Mouse (Mus musculus) kidney, embryonic 14.5 days (tissue): ENCODE data around the gene Grin2b. TPM values are rescaled to one million over a fixed set of nuclear protein-coding genes. Genes with fewer than 3 reads are reported as not detected.

Experiments used
- ATAC-seq: fragments of 200-750 bp; cut with Nextera tagmentation; 2 replicates; pipeline ENCODE4 v1.8.0; 2017; ENCODE audit warnings: moderate number of reproducible peaks, mild to moderate bottlenecking, moderate TSS enrichment, moderate library complexity; ENCODE audit not compliant: low FRiP score, low TSS enrichment
- H3K27ac ChIP-seq: fragments of 300-500 bp; sonication (generic); 2 replicates; pipeline ENCODE4 v1.5.1; 2014; ENCODE audit warnings: low read depth, mild to moderate bottlenecking, low read length, moderate library complexity, mixed read lengths
- H3K27me3 ChIP-seq: fragments of 300-500 bp; sonication (generic); 2 replicates; pipeline ENCODE4 v1.6.1; 2014; ENCODE audit warnings: mild to moderate bottlenecking, low read length; ENCODE audit not compliant: control insufficient read depth, insufficient read depth
- H3K36me3 ChIP-seq: fragments of 300-500 bp; sonication (generic); 2 replicates; pipeline ENCODE4 v1.6.1; 2014; ENCODE audit warnings: low read length, mixed read lengths; ENCODE audit not compliant: control insufficient read depth, insufficient read depth
- H3K4me1 ChIP-seq: fragments of 300-500 bp; sonication (generic); 2 replicates; pipeline ENCODE4 v1.6.1; 2014; ENCODE audit warnings: low read length, mixed read lengths; ENCODE audit not compliant: control insufficient read depth, insufficient read depth
- H3K4me2 ChIP-seq: fragments of 300-500 bp; sonication (generic); replicated peaks from 2 replicates; pipeline ENCODE4 v1.6.1; 2014; ENCODE audit warnings: low read depth, mild to moderate bottlenecking, low read length
- H3K4me3 ChIP-seq: fragments of 300-500 bp; sonication (generic); 2 replicates; pipeline ENCODE4 v1.5.1; 2014; ENCODE audit warnings: mild to moderate bottlenecking, low read length
- H3K9ac ChIP-seq: fragments of 300-500 bp; sonication (generic); 2 replicates; pipeline ENCODE4 v1.6.1; 2014; ENCODE audit warnings: low read depth, mild to moderate bottlenecking, low read length, moderate library complexity
- H3K9me3 ChIP-seq: fragments of 300-500 bp; sonication (generic); 2 replicates; pipeline ENCODE4 v1.6.1; 2016; ENCODE audit warnings: low read length; ENCODE audit not compliant: control insufficient read depth
- WGBS: fragments of 180-500 bp; shearing (Covaris S2); extraction: QIAGEN DNeasy Blood & Tissue Kit; methylation state at CpG from one replicate; pipeline ENCODE4 v1.1.7; 2014; 5-methylcytosine and 5-hydroxymethylcytosine counted together
- polyA plus RNA-seq: library from polyadenylated mRNA; unstranded; fragments of >200 nt; fragmentation: Nextera tagmentation; extraction: Ambion mirVana; gene quantifications from 2 replicates; pipeline ENCODE4 v1.2.1, GENCODE M21; 2014

Grin2b gene
- polyA plus RNA-seq, 1 experiment from 2014 or later = 0.05 TPM

DNA sequence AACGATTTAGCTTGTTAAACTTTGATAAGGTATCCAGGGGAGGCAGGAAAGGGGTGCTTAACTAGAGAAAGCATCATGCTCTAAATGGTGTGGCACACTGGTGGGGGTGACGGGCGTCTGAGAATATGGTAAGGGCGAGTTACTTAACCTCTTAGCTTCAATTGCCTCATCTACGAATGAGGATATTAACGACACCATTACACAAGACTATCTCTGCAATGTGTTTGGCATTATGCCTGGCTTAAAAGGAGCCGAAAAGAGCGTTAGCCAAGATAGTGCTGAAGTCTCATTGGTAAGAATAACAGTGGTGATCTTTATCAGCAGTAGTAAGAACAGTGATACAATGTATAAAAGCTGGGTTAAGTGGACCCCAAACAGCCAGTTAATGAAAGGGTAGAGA lies 405.7 kb downstream of the Grin2b start:
- Histone ChIP-seq H3K9ac (no peak overlapping the region), H3K36me3 (no peaks in the 10 kb centered on the region), H3K4me3 (no peak overlapping the region), H3K27ac (no peak overlapping the region), H3K9me3 (no peaks in the 10 kb centered on the region), H3K4me1 (no peaks in the 10 kb centered on the region), H3K27me3 (no peaks in the 10 kb centered on the region), H3K4me2 (no peak overlapping the region)
- ATAC-seq = no peak
- 84% methylated on average over 8 of the region's 8 CpGs for WGBS

DNA sequence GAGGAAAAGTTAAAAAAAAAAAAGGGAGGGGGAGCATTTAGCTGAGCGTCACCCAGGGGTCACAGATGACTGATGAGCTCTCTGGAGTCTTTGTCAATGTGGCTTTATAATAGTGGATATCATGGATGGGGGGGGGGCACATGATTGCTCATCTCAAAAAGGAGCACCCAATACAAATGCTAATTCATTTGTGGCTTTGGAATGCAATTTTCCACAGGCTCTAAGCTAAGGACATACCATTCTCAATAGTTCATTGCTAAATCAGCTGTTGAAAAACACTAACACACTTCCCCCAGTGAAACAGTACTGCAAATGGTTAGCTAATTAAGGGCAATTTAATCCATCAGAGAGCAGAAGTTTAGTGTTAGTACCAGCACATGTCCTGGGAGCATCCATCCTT lies 414.6 kb downstream of the Grin2b start:
- H3K27ac ChIP-seq = no peak overlapping the region
- no peaks in the 10 kb centered on the region for H3K9me3 ChIP-seq
- H3K4me1 ChIP-seq = no peaks in the 10 kb centered on the region
- H3K36me3 ChIP-seq = no peaks in the 10 kb centered on the region
- H3K4me3 ChIP-seq = no peak overlapping the region
- ATAC-seq = no peak
- no peak overlapping the region for H3K9ac ChIP-seq
- no peaks in the 10 kb centered on the region for H3K27me3 ChIP-seq
- 65% methylated on average over 1 of the region's 1 CpGs for WGBS
- no peak overlapping the region for H3K4me2 ChIP-seq

DNA sequence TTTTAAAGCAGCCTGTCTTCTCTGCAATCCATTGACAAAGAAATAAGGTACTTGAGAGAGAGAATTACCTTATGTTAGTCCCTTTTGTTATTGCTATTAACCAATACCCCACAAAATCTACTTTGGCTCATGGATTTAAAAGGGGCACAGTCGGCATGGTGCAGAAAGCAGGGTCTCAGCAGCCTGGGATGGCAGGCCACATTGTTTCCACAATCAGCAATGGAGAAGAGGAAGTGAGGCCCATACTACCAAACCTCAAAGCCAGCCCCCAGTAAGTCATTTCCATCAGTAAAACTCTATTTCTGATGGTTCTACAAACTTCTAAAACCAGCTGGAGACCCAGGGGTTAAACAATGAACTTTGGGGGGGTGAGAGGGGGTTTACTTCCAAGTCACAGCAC lies 417.2 kb downstream of the Grin2b start:
- Histone ChIP-seq H3K9ac (no peak overlapping the region), H3K36me3 (no peaks in the 10 kb centered on the region), H3K27ac (no peak overlapping the region), H3K4me3 (no peak overlapping the region), H3K4me1 (no peaks in the 10 kb centered on the region), H3K4me2 (no peak overlapping the region), H3K9me3 (no peaks in the 10 kb centered on the region), H3K27me3 (no peaks in the 10 kb centered on the region)
- 75% methylated on average over 1 of the region's 1 CpGs for WGBS
- no peak for ATAC-seq

DNA sequence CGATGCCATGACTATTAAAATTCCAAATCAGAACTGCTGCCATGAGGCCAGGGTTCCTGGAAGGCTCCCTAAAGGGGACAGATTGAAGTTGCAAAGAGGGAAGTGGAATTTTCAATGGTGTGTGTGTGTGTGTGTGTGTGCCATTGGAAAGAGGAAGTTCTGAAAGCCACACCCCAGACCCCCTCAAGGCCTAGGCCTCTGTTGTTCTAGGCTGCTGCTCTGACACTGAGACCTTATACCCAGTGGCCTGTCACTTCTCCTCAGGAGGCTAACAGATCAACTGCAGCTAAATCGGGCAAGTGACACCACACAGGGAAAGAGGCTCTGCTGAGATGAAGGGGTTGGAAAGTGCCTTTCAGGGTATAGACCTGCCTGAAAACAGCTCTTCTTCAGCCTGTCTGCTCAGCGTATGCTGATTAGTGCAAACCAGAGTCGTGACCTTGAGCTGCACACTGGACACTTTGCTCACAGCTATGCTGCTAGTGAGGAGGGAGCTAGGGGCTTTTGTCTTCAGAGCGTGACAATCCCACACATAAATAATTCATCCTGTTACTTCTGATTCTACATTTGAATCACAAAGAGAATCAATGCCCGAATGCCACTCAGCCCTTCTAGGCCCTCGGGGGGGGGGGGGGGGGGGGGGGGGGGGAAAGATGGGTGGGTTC lies 424.8 kb downstream of the Grin2b start:
- no peak for ATAC-seq
- 68% methylated on average over 5 of the region's 7 CpGs for WGBS
- no peaks in the 10 kb centered on the region for H3K4me1 ChIP-seq

DNA sequence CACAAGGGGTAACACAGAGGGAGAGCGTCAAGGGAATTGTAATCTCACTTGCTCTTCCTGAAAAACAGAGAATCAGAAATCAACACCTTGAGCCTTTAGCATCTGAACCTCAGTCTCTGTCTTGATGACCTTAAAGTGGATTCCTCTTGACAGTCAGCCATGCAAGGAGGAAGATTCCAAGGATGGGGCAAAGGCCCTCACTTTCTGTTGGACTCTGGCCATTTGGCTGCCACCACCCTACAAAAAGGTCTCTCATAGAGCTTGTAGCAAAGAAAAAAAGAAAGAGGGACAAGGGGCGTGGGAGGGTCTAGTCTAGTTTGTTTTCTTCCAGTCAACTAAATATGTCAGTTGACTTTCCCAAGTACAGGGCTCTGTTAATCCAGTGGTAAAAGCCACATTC lies 427.7 kb downstream of the Grin2b start:
- Histone ChIP-seq H3K36me3 (no peaks in the 10 kb centered on the region), H3K4me3 (no peak overlapping the region), H3K27ac (no peak overlapping the region), H3K9me3 (no peaks in the 10 kb centered on the region), H3K4me2 (no peak overlapping the region), H3K9ac (no peak overlapping the region), H3K27me3 (no peaks in the 10 kb centered on the region), H3K4me1 (no peaks in the 10 kb centered on the region)
- WGBS = 83% methylated on average over 2 of the region's 2 CpGs
- ATAC-seq = no peak

More for the DNA sequence above, 424.8 kb downstream of the Grin2b start:
- Histone ChIP-seq H3K4me2 (no peak overlapping the region), H3K9me3 (no peaks in the 10 kb centered on the region), H3K4me3 (no peak overlapping the region), H3K27me3 (no peaks in the 10 kb centered on the region), H3K36me3 (no peaks in the 10 kb centered on the region), H3K27ac (no peak overlapping the region), H3K9ac (no peak overlapping the region)

DNA sequence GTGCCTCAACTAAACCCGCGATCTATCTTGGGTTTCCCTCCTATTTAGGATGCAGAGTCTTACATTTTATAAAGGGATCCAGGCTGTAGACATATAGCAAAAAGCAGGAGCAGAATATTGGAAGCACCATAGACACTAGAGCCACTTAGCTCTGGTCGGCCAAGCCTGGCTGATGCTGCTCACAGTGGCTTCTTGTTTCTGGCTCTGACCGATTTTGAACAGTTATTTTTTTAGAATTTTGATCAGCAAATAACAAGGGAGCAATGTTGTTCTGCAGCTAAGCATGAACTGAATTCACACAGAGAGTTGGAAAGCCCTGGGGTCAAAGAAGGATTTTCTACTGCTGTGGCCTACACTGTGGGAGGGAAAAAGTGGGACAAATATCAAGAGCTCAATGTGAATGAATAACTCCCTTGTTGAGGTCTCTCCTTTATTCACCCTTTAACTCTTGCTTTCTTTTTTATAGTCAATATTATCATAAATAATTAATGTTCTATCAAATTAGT lies 439.0 kb downstream of the Grin2b start:
- WGBS = 92% methylated on average over 4 of the region's 4 CpGs
- H3K27me3 ChIP-seq = no peaks in the 10 kb centered on the region
- no peaks in the 10 kb centered on the region for H3K4me1 ChIP-seq
- ATAC-seq = no peak
- no peak overlapping the region for H3K27ac ChIP-seq
- no peaks in the 10 kb centered on the region for H3K36me3 ChIP-seq
- H3K9ac ChIP-seq = no peak overlapping the region
- no peak overlapping the region for H3K4me3 ChIP-seq
- peaks cover 6% of the 10 kb centered on the region; the same call in 1 of the 2 replicates for H3K9me3 ChIP-seq
- H3K4me2 ChIP-seq = no peak overlapping the region

DNA sequence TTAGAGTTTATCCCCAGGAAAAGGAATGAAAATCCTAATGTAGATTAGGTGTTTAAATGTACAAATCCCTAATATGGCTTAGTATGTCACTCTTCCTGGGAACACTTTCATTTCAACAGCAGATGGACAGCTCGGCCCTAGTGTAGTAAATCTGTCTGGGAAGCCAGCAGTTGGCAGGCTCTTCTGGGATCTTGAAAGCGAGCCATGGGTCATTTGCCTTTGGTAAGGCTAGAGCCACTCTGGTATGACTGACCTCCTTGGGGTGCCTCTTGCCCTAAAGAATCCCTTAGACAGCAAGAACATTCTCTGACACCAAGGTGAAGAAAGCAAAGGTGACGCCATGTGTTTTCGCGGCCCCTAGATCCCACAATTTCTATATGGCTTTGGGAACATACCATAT lies 446.2 kb downstream of the Grin2b start:
- Histone ChIP-seq H3K4me2 (no peak overlapping the region), H3K27me3 (no peaks in the 10 kb centered on the region), H3K9me3 (no peaks in the 10 kb centered on the region), H3K27ac (no peak overlapping the region), H3K4me1 (no peaks in the 10 kb centered on the region), H3K9ac (no peak overlapping the region), H3K36me3 (no peaks in the 10 kb centered on the region), H3K4me3 (no peak overlapping the region)
- no peak for ATAC-seq
- WGBS = 84% methylated on average over 5 of the region's 5 CpGs

DNA sequence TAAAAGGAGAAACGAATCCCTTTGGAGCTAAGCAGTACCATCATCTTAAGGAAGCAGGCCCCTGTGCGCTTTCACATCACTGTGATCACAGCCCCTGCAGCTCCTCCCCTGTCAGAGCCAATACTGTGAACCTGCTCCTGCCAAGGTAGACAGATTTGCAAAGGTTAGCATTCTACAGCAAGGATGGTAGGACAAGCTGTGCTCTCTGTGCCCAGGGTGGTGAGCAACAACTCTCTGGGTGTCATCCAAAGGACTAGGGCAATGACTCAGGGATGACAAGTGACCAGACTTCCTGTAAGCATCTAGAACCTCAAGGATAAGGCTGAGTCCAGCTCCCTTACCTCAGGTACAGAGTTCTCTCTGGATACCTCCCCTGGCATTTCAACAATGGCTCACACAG lies 451.6 kb downstream of the Grin2b start:
- H3K4me1 ChIP-seq = no peaks in the 10 kb centered on the region
- H3K27ac ChIP-seq = no peak overlapping the region
- H3K9me3 ChIP-seq = no peaks in the 10 kb centered on the region
- no peak overlapping the region for H3K9ac ChIP-seq
- ATAC-seq = no peak
- no peak overlapping the region for H3K4me2 ChIP-seq
- 91% methylated on average over 2 of the region's 2 CpGs for WGBS
- H3K36me3 ChIP-seq = no peaks in the 10 kb centered on the region
- no peaks in the 10 kb centered on the region for H3K27me3 ChIP-seq
- no peak overlapping the region for H3K4me3 ChIP-seq

DNA sequence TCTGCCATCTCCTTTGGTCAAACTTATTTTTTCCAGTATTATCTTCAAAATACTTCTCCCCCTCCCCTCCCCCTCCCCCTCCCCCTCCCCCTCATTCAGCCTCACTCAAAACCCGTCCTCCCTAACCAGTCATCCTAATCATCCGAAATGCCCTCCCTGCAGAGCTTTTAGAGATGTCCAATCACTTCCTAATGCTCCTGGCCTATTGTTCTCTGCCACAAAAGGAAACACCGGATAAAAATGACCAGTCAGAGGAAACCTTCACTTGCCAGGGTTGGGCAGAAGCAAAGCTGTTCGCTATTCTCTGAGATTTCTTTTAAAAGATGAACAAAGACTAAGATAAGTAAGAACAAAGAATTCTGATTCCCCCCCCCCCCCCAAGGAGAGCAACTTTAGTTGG lies 458.4 kb downstream of the Grin2b start:
- Histone ChIP-seq H3K36me3 (no peaks in the 10 kb centered on the region), H3K4me2 (no peak overlapping the region), H3K27ac (no peak overlapping the region), H3K4me1 (no peaks in the 10 kb centered on the region), H3K9me3 (no peaks in the 10 kb centered on the region), H3K4me3 (no peak overlapping the region), H3K27me3 (no peaks in the 10 kb centered on the region), H3K9ac (no peak overlapping the region)
- 77% methylated on average over 4 of the region's 4 CpGs for WGBS
- no peak for ATAC-seq
